Mouse (Mus musculus) ZHBTc4 (cell line): ENCODE measurements around the gene Rbms2.
"Not testable (repeated sequence)": the region's sequence is repeated elsewhere in the genome, so short reads cannot be mapped to it uniquely, and the experiment has no call there.

Experiments
- DNase-seq: peaks from one replicate; pipeline ENCODE4 v3.0.0-alpha.2; 2011; ENCODE audit warnings: low read depth, low spot score

Gene Rbms2

GRCm38 (mm10) chr10:128193113-128193512, 13.0 kb upstream of the Rbms2 start:
- DNase-seq, result no peak

GRCm38 (mm10) chr10:128192030-128192766, 12.1 kb upstream of the Rbms2 start:
- not testable (repeated sequence) for DNase-seq

DNA sequence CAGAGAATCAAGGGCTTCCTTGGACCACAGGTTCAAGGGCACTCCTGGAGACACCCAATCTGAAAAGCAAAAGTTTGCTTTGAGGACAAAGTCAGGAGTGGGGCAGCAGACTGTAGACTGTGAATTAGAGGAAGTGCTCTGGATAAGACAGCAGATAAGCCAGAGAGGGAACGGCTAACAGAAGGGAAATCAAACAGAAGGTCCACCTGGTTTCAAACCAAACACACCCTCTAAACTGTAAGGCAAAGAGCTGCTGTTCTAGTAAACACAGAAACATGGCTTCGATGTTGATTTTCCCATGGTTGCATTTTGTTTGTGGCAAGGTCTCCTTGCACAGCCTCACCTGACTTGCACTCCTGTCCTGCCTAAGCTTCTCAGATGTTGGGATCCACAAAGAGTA, 11.4 kb upstream of the Rbms2 start:
- no peak for DNase-seq

DNA sequence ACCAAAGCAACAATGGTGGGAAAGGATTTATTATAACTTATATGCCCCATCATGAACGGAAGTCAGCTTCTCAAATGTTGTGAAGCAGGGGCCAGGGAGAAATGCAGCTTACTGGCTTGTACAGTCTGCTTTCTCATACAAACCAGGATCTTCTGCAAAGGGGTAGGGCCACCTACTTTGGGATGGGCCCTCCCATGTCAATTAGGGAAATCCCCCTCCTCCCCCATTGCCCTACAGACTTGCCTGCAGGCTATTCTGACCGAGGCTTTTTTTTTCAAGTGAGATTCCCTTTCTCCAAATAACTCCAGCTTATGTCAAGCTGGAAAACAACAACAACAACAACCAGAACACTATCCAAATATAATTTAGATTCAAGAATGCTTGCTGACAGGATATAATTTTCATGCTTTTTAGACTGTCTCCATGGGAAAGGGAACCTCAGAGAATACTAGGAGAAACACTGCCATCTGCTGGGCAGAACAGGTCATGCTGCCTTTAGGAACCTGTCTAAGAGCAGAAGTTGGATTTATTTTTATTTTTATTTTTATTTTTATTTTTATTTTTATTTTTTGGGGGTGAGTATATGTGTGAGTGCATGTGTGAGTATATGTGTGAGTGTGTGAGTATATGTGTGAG, 8.3 kb upstream of the Rbms2 start:
- DNase-seq, result peak; percentile 88

GRCm38 (mm10) chr10:128187181-128187605, 7.1 kb upstream of the Rbms2 start:
- peak; percentile 96 for DNase-seq

DNA sequence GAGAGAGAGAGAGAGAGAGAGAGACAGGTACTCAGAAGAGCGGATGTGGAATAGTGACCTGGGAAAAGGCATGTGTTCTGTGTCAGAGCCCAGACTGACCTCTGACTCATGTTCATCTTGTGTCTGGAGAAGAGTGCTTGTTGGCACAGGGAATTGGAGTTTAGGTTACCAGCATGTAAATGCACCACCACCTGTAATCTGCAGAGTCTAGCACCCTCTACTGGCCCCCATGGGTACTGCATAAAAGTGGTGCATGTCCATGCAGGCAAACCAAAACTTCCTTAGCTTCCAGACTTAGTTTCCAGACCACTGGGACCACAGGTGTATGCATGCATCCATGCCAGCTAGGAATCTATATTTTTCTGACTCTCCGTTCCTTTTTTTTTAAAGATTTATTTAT, 5.9 kb upstream of the Rbms2 start:
- DNase-seq, result peak; percentile 95

GRCm38 (mm10) chr10:128185277-128185940, 5.3 kb upstream of the Rbms2 start:
- DNase-seq, result no peak

DNA sequence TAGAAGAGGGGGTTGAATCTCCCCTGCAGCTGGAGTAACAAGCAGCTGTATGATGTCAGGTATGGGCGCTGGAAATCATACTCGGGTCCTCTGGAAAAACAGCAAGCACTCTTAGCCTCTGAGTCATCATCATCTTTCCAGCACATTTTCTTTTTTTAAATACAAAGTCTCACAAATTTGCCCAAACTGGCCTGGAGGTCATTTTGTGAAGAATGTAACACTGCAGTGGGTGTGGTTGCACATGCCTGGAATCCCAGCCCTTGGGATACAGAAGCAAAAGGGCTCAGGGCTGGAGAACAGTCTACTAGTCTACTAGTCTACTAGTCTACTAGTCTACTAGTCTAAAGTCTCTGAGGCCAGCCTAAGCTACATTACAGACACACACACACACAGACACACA, 4.2 kb upstream of the Rbms2 start:
- DNase-seq, result peak; percentile 65

GRCm38 (mm10) chr10:128177316-128177715, 2.8 kb downstream of the Rbms2 start:
- DNase-seq, result no peak

GRCm38 (mm10) chr10:128175996-128176755, 3.9 kb downstream of the Rbms2 start:
- peak; percentile 54 for DNase-seq

DNA sequence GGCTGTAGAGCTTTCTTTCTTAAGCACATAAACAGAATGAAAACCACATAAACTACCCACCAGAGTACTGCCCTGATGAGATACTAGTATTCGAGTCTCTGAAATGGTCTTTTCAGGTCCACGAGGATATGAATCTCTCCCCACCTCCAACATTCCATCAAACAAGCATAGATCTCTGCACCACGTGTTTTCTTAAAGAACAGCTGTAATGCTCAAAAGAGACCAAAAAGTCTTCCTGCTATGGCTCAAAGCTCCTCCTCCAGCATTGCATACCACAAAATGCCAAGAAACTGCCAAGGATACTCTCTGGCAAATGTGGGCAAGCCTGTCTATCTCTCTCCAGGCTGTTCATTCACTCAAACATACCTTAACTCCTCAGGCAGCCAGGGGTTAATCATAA, 4.8 kb downstream of the Rbms2 start:
- no peak for DNase-seq

- peak; percentile 68 for DNase-seq
These were observed 8.7 kb downstream of the Rbms2 start for GRCm38 (mm10) chr10:128171348-128171747.

DNA sequence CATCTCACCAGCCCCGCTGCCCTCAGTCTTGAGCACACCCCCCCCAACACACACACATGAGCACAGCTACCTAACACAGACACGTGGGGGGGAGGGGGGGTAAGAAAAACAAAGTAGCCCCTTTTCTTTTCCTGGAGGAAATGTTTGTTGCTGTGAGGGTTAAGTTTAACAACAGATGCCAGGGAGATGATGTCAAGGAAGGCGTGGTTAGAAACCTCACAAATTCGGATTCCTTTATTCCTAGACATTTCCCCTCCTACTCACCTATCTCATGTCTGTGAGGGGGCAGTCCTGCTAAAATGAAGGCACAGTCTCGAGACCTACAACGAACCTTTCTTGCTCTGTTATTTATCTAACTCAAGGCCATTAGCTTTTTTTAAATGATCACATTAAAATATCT, 13.0 kb downstream of the Rbms2 start:
- no peak for DNase-seq

- DNase-seq, result not testable (repeated sequence)
These were observed 14.4 kb downstream of the Rbms2 start for GRCm38 (mm10) chr10:128165726-128166125.

GRCm38 (mm10) chr10:128153978-128154377, 26.1 kb downstream of the Rbms2 start:
- no peak for DNase-seq

DNA sequence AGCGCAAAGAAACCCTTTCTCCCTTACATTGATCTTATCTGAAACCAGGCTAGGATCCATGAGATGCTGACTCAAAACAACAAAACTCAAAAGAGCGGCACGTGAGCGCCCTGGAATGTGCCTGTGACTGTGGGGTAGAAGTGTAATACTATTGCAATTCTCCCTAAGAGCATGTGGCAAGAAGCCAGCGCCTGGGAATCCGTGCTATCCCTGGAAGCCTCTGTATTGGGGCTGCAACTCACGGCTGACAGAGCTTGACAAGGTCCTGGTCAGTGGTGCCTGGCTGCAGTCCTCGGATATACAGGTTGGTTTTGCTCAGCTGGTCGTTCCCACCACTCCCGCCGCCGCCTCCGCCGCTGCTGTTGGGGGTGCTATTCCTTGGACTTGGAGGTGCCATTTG, 29.2 kb downstream of the Rbms2 start:
- no peak for DNase-seq

GRCm38 (mm10) chr10:128149592-128149991, 30.5 kb downstream of the Rbms2 start:
- DNase-seq, result peak; percentile 97

DNA sequence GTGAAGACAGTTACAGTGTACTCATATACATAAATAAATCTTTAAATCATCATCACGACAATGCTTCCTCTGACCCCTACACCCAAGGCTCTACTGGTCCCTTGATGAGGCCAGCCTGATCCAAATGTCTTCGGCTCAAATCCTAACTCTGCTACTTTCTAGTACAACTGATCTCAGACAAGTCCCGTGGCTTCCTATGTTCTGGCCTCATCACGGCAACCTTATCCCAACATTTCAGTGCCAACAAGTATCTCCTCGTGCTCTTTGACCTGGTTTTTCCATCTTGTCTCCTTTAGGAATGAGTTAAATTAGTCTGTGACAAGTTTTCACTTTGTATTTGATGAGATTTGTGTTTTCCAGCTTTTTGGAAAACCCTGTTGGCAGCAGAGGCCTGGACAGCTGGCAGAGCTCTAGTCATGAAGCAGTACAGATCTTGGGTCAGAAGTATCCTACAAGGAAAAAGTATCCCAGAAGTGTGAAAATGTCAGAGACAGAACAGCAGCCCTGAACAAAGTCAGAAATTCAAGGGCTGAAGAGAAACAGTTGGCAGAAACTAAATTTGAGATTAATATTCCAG, 31.2 kb downstream of the Rbms2 start:
- no peak for DNase-seq

DNA sequence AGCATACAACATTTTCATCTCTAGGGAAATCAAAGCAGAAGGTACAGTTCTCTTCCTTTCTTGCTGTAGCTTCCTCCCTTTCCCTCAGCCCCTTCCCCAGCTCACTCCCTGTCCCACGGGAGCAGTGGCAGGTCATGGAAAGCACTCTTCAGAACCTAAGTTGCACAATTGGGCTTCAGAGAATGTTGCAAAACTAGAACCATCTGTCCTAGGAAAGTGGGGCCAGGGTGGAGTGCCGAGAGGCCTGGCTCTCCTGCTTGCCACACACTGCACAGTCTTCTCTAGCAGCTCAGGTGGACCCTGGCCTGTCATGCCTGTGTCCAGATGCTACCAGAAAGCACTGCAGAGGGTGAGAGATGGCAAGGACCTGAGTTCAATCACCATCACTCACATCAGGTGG, 35.1 kb downstream of the Rbms2 start:
- no peak for DNase-seq

GRCm38 (mm10) chr10:128143659-128144058, 36.4 kb downstream of the Rbms2 start:
- no peak for DNase-seq

DNA sequence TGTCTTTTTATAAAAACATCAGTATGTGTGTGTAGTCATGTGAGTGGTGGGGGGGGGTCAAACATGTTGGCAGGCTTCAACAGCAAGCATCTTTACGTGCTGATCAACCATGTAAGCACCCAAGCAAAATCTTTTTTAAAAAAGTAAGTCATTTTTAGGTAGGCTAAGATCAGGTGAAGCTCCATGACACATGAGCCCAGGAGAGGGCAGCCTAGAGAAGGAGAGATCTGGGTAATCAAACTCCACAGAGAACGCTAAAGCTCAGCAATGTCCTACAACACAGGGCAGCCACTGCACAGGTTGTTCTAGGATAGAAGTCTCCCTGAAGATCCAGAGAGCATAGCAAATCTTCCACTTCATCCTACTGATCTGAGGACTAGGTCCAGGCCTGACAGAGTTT, 37.9 kb downstream of the Rbms2 start:
- peak; percentile 42 for DNase-seq
